Comparison of ENCODE assay signal across 7 mouse cellular contexts in the genomic region with DNA sequence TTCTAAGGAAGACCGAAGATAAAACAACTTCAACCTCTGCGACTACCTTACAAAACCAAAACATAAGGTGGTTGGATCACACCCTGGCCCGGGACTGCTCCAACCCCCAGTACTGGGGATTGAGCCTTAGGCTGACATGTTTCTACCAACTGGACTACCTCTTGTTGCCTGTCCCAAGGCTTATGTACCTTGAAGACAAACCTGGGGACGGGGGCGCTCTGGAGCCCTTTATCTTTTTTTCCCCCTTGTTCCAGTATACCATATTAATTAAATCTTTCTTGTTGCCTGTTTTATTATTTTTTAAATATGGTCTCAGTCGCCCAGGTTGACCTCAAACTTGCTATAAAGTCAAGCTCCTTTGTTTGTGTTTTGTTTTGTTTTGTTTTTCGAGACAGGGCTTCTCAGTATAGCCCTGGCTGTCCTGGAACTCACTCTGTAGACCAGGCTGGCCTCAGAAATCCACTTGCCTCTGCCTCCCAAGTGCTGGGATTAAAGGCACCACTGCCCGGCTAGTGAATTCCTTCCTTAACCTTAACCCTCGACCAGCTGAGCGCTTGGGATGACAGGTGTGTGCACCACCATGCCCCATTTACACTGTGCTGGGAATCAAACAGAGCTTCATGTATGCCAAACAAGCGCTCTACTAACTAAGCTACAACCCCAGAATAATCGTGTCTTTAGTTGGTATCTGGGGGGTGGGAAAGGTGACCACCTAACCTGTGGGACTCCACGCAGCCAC. TPM values are rescaled to one million over a fixed set of nuclear protein-coding genes. Genes with fewer than 3 reads are reported as not detected.
A peak's percentile ranks its signal among the peaks of the same experiment; 100 is the strongest.
DNase-seq lines count a peak whose midpoint lies in the region; ATAC-seq lines count a peak whose summit lies in the region.

No protein-coding gene starts in this region.

- H3K9me3 ChIP-seq in neural tube, embryonic 11.5 days (ENCODE audit: control insufficient read depth, low read length): no peaks in the 10 kb centered on the region
- H3K9me3 ChIP-seq in forebrain, embryonic 11.5 days (ENCODE audit: control insufficient read depth, low read length): no peaks in the 10 kb centered on the region
- H3K9me3 ChIP-seq in limb, embryonic 15.5 days: no peaks in the 10 kb centered on the region
- no peaks in the 10 kb centered on the region for H3K9me3 ChIP-seq in stomach, embryonic 15.5 days

- H3K27me3 ChIP-seq in neural tube, embryonic 11.5 days (ENCODE audit: control insufficient read depth, insufficient read depth, low read length): no peaks in the 10 kb centered on the region
- H3K27me3 ChIP-seq in forebrain, embryonic 11.5 days (ENCODE audit: control insufficient read depth, insufficient read depth, low read length): no peaks in the 10 kb centered on the region
- H3K27me3 ChIP-seq in limb, embryonic 15.5 days: no peaks in the 10 kb centered on the region
- no peaks in the 10 kb centered on the region for H3K27me3 ChIP-seq in stomach, embryonic 15.5 days (replicated peaks)

- H3K4me2 ChIP-seq in neural tube, embryonic 11.5 days (ENCODE audit: low read depth): peak overlapping the region; percentile 96
- H3K4me2 ChIP-seq in forebrain, embryonic 11.5 days (ENCODE audit: low read depth, low read length, severe bottlenecking): peak overlapping the region; percentile 98
- H3K4me2 ChIP-seq in limb, embryonic 15.5 days: peak overlapping the region; percentile 92
- peak overlapping the region; percentile 91 for H3K4me2 ChIP-seq in stomach, embryonic 15.5 days

- peak overlapping the region; percentile 97 for H3K4me3 ChIP-seq in neural tube, embryonic 11.5 days (ENCODE audit: low read depth, low read length)
- H3K4me3 ChIP-seq in forebrain, embryonic 11.5 days (ENCODE audit: low read depth, low read length): peak overlapping the region; percentile 100
- peak overlapping the region; percentile 100 for H3K4me3 ChIP-seq in limb, embryonic 15.5 days
- peak overlapping the region; percentile 98 for H3K4me3 ChIP-seq in stomach, embryonic 15.5 days (replicated peaks)

- peak overlapping the region; percentile 93 for H3K9ac ChIP-seq in neural tube, embryonic 11.5 days (ENCODE audit: low read length)
- peak overlapping the region; percentile 87 for H3K9ac ChIP-seq in forebrain, embryonic 11.5 days (ENCODE audit: low read length)
- H3K9ac ChIP-seq in limb, embryonic 15.5 days: peak overlapping the region; percentile 26
- peak overlapping the region; percentile 97; the same call in 1 of the 2 replicates for H3K9ac ChIP-seq in stomach, embryonic 15.5 days

- H3K36me3 ChIP-seq in neural tube, embryonic 11.5 days (ENCODE audit: control insufficient read depth, insufficient read depth, low read length): peaks cover 4% of the 10 kb centered on the region; the same call in 1 of the 2 replicates
- H3K36me3 ChIP-seq in forebrain, embryonic 11.5 days (ENCODE audit: control insufficient read depth, insufficient read depth, low read length): no peaks in the 10 kb centered on the region; the same call in 1 of the 2 replicates
- peaks cover 37% of the 10 kb centered on the region for H3K36me3 ChIP-seq in limb, embryonic 15.5 days
- H3K36me3 ChIP-seq in stomach, embryonic 15.5 days: peaks cover 13% of the 10 kb centered on the region

- H3K4me1 ChIP-seq in neural tube, embryonic 11.5 days (ENCODE audit: control insufficient read depth, insufficient read depth, low read length): peaks cover 9% of the 10 kb centered on the region
- peaks cover 10% of the 10 kb centered on the region; the same call in 1 of the 2 replicates for H3K4me1 ChIP-seq in forebrain, embryonic 11.5 days (replicated peaks; ENCODE audit: control insufficient read depth, insufficient read depth, low read length)
- peaks cover 20% of the 10 kb centered on the region for H3K4me1 ChIP-seq in limb, embryonic 15.5 days
- peaks cover 19% of the 10 kb centered on the region for H3K4me1 ChIP-seq in stomach, embryonic 15.5 days

- no peak for DNase-seq in neural tube, embryonic 11.5 days (ENCODE audit: low spot score)
- DNase-seq in neural tube, embryonic 10.5 days (ENCODE audit: extremely low spot score, low spot score): no peak
- DNase-seq in forebrain, embryonic 11.5 days (ENCODE audit: low spot score): no peak
- no peak for DNase-seq in right cerebral cortex, adult 2 months (ENCODE audit: low spot score in 2 of 2)
- no peak for DNase-seq in left cerebral cortex, adult 9 months (ENCODE audit: low spot score in 2 of 2)

- WGBS in neural tube, embryonic 11.5 days: 29% methylated on average over 13 of the region's 13 CpGs
- 28% methylated on average over 13 of the region's 13 CpGs for WGBS in forebrain, embryonic 11.5 days
- 26% methylated on average over 13 of the region's 13 CpGs for WGBS in limb, embryonic 15.5 days
- 25% methylated on average over 13 of the region's 13 CpGs for WGBS in stomach, embryonic 15.5 days

- no peak for ATAC-seq in neural tube, embryonic 11.5 days (ENCODE audit: insufficient read depth, low FRiP score, low TSS enrichment)
- ATAC-seq in forebrain, embryonic 11.5 days (replicated peaks; ENCODE audit: low FRiP score): peak; percentile 22
- ATAC-seq in limb, embryonic 15.5 days (ENCODE audit: insufficient number of reproducible peaks, low FRiP score, low TSS enrichment, low read depth): no peak; the same call in 1 of the 2 replicates
- peak; percentile 54 for ATAC-seq in stomach, embryonic 15.5 days (ENCODE audit: insufficient read depth, low FRiP score, low read depth)

- H3K27ac ChIP-seq in neural tube, embryonic 11.5 days (ENCODE audit: low read depth, low read length): no peak overlapping the region
- no peak overlapping the region for H3K27ac ChIP-seq in forebrain, embryonic 11.5 days (ENCODE audit: low read depth, low read length)
- peak overlapping the region; percentile 17; the same call in 1 of the 2 replicates for H3K27ac ChIP-seq in limb, embryonic 15.5 days
- H3K27ac ChIP-seq in stomach, embryonic 15.5 days: no peak overlapping the region

RNA-seq across cellular contexts. Expression of gene Lrrc47, which starts 0.5 kb away (rescaled TPM):
- 15.2 and 18.6 TPM in 2 replicates for polyA plus RNA-seq in neural tube, embryonic 11.5 days (2014; fragmentation: Nextera tagmentation; extraction: Ambion mirVana)
- polyA plus RNA-seq in forebrain, embryonic 11.5 days (2014; fragmentation: Nextera tagmentation; extraction: Ambion mirVana): 12.3 and 19.2 TPM in 2 replicates
- 14.7 and 17.1 TPM in 2 replicates for polyA plus RNA-seq in limb, embryonic 15.5 days (2015; fragmentation: Nextera tagmentation; extraction: Ambion mirVana)
- polyA plus RNA-seq in stomach, embryonic 15.5 days (2015; fragmentation: Nextera tagmentation; extraction: Ambion mirVana): 20.9 and 23.5 TPM in 2 replicates

RNA-seq across cellular contexts. Expression of gene Smim1, which starts 15.0 kb away (rescaled TPM):
- 8.5 and 10.5 TPM in 2 replicates for polyA plus RNA-seq in neural tube, embryonic 11.5 days (2014; fragmentation: Nextera tagmentation; extraction: Ambion mirVana)
- polyA plus RNA-seq in forebrain, embryonic 11.5 days (2014; fragmentation: Nextera tagmentation; extraction: Ambion mirVana): 10.2 and 10.5 TPM in 2 replicates
- 17.6 and 24.6 TPM in 2 replicates for polyA plus RNA-seq in limb, embryonic 15.5 days (2015; fragmentation: Nextera tagmentation; extraction: Ambion mirVana)
- polyA plus RNA-seq in stomach, embryonic 15.5 days (2015; fragmentation: Nextera tagmentation; extraction: Ambion mirVana): 62.3 and 73.8 TPM in 2 replicates

RNA-seq across cellular contexts. Expression of gene Ccdc27, which starts 31.4 kb away (rescaled TPM):
- not detected in 2 replicates for polyA plus RNA-seq in neural tube, embryonic 11.5 days (2014; fragmentation: Nextera tagmentation; extraction: Ambion mirVana)
- not detected in 2 replicates for polyA plus RNA-seq in forebrain, embryonic 11.5 days (2014; fragmentation: Nextera tagmentation; extraction: Ambion mirVana)
- polyA plus RNA-seq in limb, embryonic 15.5 days (2015; fragmentation: Nextera tagmentation; extraction: Ambion mirVana): not detected in 2 replicates
- 0.14 TPM in 1 of 2 replicates, not detected in the other for polyA plus RNA-seq in stomach, embryonic 15.5 days (2015; fragmentation: Nextera tagmentation; extraction: Ambion mirVana)

RNA-seq across cellular contexts. Expression of gene Cep104, which starts 36.1 kb away (rescaled TPM):
- 22.3 and 22.9 TPM in 2 replicates for polyA plus RNA-seq in neural tube, embryonic 11.5 days (2014; fragmentation: Nextera tagmentation; extraction: Ambion mirVana)
- 22.6 and 24.9 TPM in 2 replicates for polyA plus RNA-seq in forebrain, embryonic 11.5 days (2014; fragmentation: Nextera tagmentation; extraction: Ambion mirVana)
- 13.7 and 16.1 TPM in 2 replicates for polyA plus RNA-seq in limb, embryonic 15.5 days (2015; fragmentation: Nextera tagmentation; extraction: Ambion mirVana)
- polyA plus RNA-seq in stomach, embryonic 15.5 days (2015; fragmentation: Nextera tagmentation; extraction: Ambion mirVana): 14.1 and 15.8 TPM in 2 replicates

RNA-seq across cellular contexts. Expression of gene Dffb, which starts 36.1 kb away (rescaled TPM):
- polyA plus RNA-seq in neural tube, embryonic 11.5 days (2014; fragmentation: Nextera tagmentation; extraction: Ambion mirVana): 10.2 and 11.7 TPM in 2 replicates
- 13.0 and 14.1 TPM in 2 replicates for polyA plus RNA-seq in forebrain, embryonic 11.5 days (2014; fragmentation: Nextera tagmentation; extraction: Ambion mirVana)
- polyA plus RNA-seq in limb, embryonic 15.5 days (2015; fragmentation: Nextera tagmentation; extraction: Ambion mirVana): 11.4 and 12.6 TPM in 2 replicates
- polyA plus RNA-seq in stomach, embryonic 15.5 days (2015; fragmentation: Nextera tagmentation; extraction: Ambion mirVana): 11.5 and 13.8 TPM in 2 replicates

Comparison
In these comparisons a context has a peak if more than half of its experiments do, and no peak if none do; other contexts are left out.
1. ATAC-seq: peak in forebrain, embryonic 11.5 days (single experiment) and stomach, embryonic 15.5 days (single experiment); none in neural tube, embryonic 11.5 days (single experiment) and limb, embryonic 15.5 days (single experiment).
2. H3K9ac ChIP-seq: peak in every context shown above with its lines; median percentile 97 in stomach, embryonic 15.5 days; 93 in neural tube, embryonic 11.5 days; 87 in forebrain, embryonic 11.5 days; 26 in limb, embryonic 15.5 days.
3. Peak in every context shown above with its lines, with median percentiles within 50 percentile points of each other: H3K4me2 ChIP-seq and H3K4me3 ChIP-seq.